In the genomic region with DNA sequence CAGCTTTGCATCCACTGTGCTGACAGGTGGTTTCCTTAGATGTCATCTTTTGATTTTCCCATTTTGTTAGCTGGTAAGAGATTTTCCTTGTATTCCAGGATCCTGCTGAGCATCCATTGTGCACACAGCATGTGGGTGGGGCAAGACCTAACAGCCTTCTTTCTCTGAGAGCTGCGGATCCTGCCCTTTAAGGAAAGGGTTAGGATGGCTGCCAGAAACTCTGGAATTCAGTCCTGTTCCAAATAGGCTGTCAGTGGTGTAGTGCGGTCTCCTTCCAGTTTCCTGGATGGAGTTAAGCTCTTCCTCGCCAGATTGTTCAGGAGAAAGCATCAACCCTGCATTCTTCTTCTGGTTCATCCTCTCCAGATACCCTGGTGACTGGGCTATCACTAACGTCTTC, we compare ENCODE assay signal across 10 mouse cellular contexts. TPM values are rescaled to one million over a fixed set of nuclear protein-coding genes. Genes with fewer than 3 reads are reported as not detected.
DNase-seq lines count a peak whose midpoint lies in the region; ATAC-seq lines count a peak whose summit lies in the region.
"Had no signal": no experiment of that assay in that cellular context is flagged by ENCODE, and none has a peak within 500 bp of the region (broad histone marks: within the 10 kb centered on the region; RNA-seq: fewer than 3 reads in every experiment).

No protein-coding gene starts in this region.

- no peaks in the 10 kb centered on the region for H3K27me3 ChIP-seq in forebrain, embryonic 10.5 days (ENCODE audit: poor library complexity, severe bottlenecking)
- H3K27me3 ChIP-seq: heart, embryonic 13.5 days had no signal

- no peaks in the 10 kb centered on the region for H3K36me3 ChIP-seq in forebrain, embryonic 10.5 days (replicated peaks)
- H3K36me3 ChIP-seq: heart, embryonic 13.5 days had no signal

- peak; percentile 65 for ATAC-seq in frontal cortex, adult (ENCODE audit: low TSS enrichment)

- 52% methylated on average over 4 of the region's 4 CpGs for WGBS in forebrain, embryonic 10.5 days

- peaks cover 6% of the 10 kb centered on the region for H3K4me1 ChIP-seq in forebrain, embryonic 10.5 days
- H3K4me1 ChIP-seq: heart, embryonic 13.5 days had no signal

- H3K27ac ChIP-seq in forebrain, embryonic 10.5 days = no peak overlapping the region
- H3K27ac ChIP-seq: heart, embryonic 13.5 days had no signal

- no peak for DNase-seq in frontal cortex, postnatal 14 days (ENCODE audit: low spot score in 2 of 2)
- DNase-seq in NIH3T3 (ENCODE audit: low read depth) = peak; percentile 2
- DNase-seq in gastrocnemius, postnatal 10 days = peak; percentile 39
- DNase-seq in kidney, postnatal 4 days = peak; percentile 29 to 48
- no peak for DNase-seq in embryo, embryonic 9.5 days (ENCODE audit: extremely low spot score)
- no peak for DNase-seq in forebrain, embryonic 10.5 days (ENCODE audit: extremely low spot score, low spot score)
- no peak for DNase-seq in frontal cortex, postnatal 25 days (ENCODE audit: low spot score in 2 of 2)
- DNase-seq: liver had no signal

- no peaks in the 10 kb centered on the region for H3K9me3 ChIP-seq in forebrain, embryonic 10.5 days
- H3K9me3 ChIP-seq: heart, embryonic 13.5 days had no signal

- H3K4me3 ChIP-seq in forebrain, embryonic 10.5 days = no peak overlapping the region
- H3K4me3 ChIP-seq: heart, embryonic 13.5 days had no signal

RNA-seq across cellular contexts. Expression of gene Abi3bp, which starts 8.8 kb away (rescaled TPM):
- 10 to 100 TPM; 54.4 to 64.8 TPM for total RNA-seq in gastrocnemius, postnatal 10 days (2021)
- 0.19 and 0.25 TPM in 2 replicates for polyA plus RNA-seq in forebrain, embryonic 10.5 days (2016; fragmentation: Nextera tagmentation; extraction: Ambion mirVana)

Comparison
In these comparisons a context has a peak if more than half of its experiments do, and no peak if none do; other contexts are left out.
1. DNase-seq: peak in NIH3T3 (single experiment), gastrocnemius, postnatal 10 days (single experiment) and kidney, postnatal 4 days (2 of 2); none in frontal cortex, postnatal 14 days (0 of 2), embryo, embryonic 9.5 days (single experiment), forebrain, embryonic 10.5 days (single experiment) and frontal cortex, postnatal 25 days (0 of 2).